Mouse (Mus musculus): ENCODE measurements around the gene B3gnt2. TPM values are rescaled to one million over a fixed set of nuclear protein-coding genes. Genes with fewer than 3 reads are reported as not detected.

The B3gnt2 gene
- polyA plus RNA-seq, 1 experiment from 2014 or later: 2.0 TPM

- Histone ChIP-seq H3K36me3 (replicated peaks) (no peaks in the 10 kb centered on the region), H3K27ac (no peak overlapping the region), H3K4me1 (no peaks in the 10 kb centered on the region), H3K4me3 (no peak overlapping the region), H3K27me3 (replicated peaks) (no peaks in the 10 kb centered on the region), H3K9me3 (no peaks in the 10 kb centered on the region), H3K9ac (no peak overlapping the region), H3K4me2 (no peak overlapping the region)
- no peak for ATAC-seq (replicated peaks)
- WGBS: 80% methylated on average over 5 of the region's 5 CpGs
Measured at GRCm38 (mm10) chr11:22818371-22818770, 42.4 kb downstream of the B3gnt2 start.

GRCm38 (mm10) chr11:22815877-22816276, 44.9 kb downstream of the B3gnt2 start:
- no peaks in the 10 kb centered on the region for H3K4me1 ChIP-seq
- H3K4me2 ChIP-seq: no peak overlapping the region
- no peaks in the 10 kb centered on the region for H3K9me3 ChIP-seq
- no peak for ATAC-seq (replicated peaks)
- H3K4me3 ChIP-seq: no peak overlapping the region
- no peak overlapping the region for H3K9ac ChIP-seq
- H3K27me3 ChIP-seq (replicated peaks): no peaks in the 10 kb centered on the region
- no peaks in the 10 kb centered on the region for H3K36me3 ChIP-seq (replicated peaks)
- H3K27ac ChIP-seq: no peak overlapping the region
- WGBS: 86% methylated on average over 7 of the region's 7 CpGs

GRCm38 (mm10) chr11:22815143-22815542, 45.6 kb downstream of the B3gnt2 start:
- no peak overlapping the region for H3K4me2 ChIP-seq
- no peaks in the 10 kb centered on the region for H3K27me3 ChIP-seq (replicated peaks)
- no peak for ATAC-seq (replicated peaks)
- no peak overlapping the region for H3K27ac ChIP-seq
- no peaks in the 10 kb centered on the region for H3K9me3 ChIP-seq
- no peaks in the 10 kb centered on the region for H3K36me3 ChIP-seq (replicated peaks)
- no peak overlapping the region for H3K4me3 ChIP-seq
- no peak overlapping the region for H3K9ac ChIP-seq
- H3K4me1 ChIP-seq: no peaks in the 10 kb centered on the region

GRCm38 (mm10) chr11:22813921-22814704, 46.6 kb downstream of the B3gnt2 start:
- H3K4me3 ChIP-seq: no peak overlapping the region
- no peak overlapping the region for H3K27ac ChIP-seq
- no peaks in the 10 kb centered on the region for H3K4me1 ChIP-seq
- no peaks in the 10 kb centered on the region for H3K9me3 ChIP-seq
- H3K9ac ChIP-seq: no peak overlapping the region
- 84% methylated on average over 5 of the region's 5 CpGs for WGBS
- H3K4me2 ChIP-seq: no peak overlapping the region
- no peaks in the 10 kb centered on the region for H3K27me3 ChIP-seq (replicated peaks)
- ATAC-seq (replicated peaks): no peak
- no peaks in the 10 kb centered on the region for H3K36me3 ChIP-seq (replicated peaks)

- no peak overlapping the region for H3K9ac ChIP-seq
- no peak overlapping the region for H3K4me3 ChIP-seq
- no peaks in the 10 kb centered on the region for H3K4me1 ChIP-seq
- no peaks in the 10 kb centered on the region for H3K36me3 ChIP-seq (replicated peaks)
- H3K27ac ChIP-seq: no peak overlapping the region
- no peak overlapping the region for H3K4me2 ChIP-seq
- H3K27me3 ChIP-seq (replicated peaks): no peaks in the 10 kb centered on the region
- WGBS: 79% methylated on average over 3 of the region's 3 CpGs
- no peaks in the 10 kb centered on the region for H3K9me3 ChIP-seq
- ATAC-seq (replicated peaks): no peak
Measured at GRCm38 (mm10) chr11:22813427-22813826, 47.3 kb downstream of the B3gnt2 start.

- Histone ChIP-seq H3K27ac (no peak overlapping the region), H3K36me3 (replicated peaks) (no peaks in the 10 kb centered on the region), H3K4me3 (no peak overlapping the region), H3K9ac (no peak overlapping the region), H3K9me3 (no peaks in the 10 kb centered on the region), H3K4me1 (no peaks in the 10 kb centered on the region), H3K4me2 (no peak overlapping the region), H3K27me3 (replicated peaks) (no peaks in the 10 kb centered on the region)
- 94% methylated on average over 3 of the region's 3 CpGs for WGBS
- no peak for ATAC-seq (replicated peaks)
Measured at GRCm38 (mm10) chr11:22811413-22811812, 49.3 kb downstream of the B3gnt2 start.

- Histone ChIP-seq H3K9ac (no peak overlapping the region), H3K4me2 (no peak overlapping the region), H3K27me3 (replicated peaks) (no peaks in the 10 kb centered on the region), H3K9me3 (no peaks in the 10 kb centered on the region), H3K4me3 (no peak overlapping the region), H3K27ac (no peak overlapping the region), H3K36me3 (replicated peaks) (no peaks in the 10 kb centered on the region), H3K4me1 (no peaks in the 10 kb centered on the region)
- ATAC-seq (replicated peaks): no peak
- 85% methylated on average over 7 of the region's 7 CpGs for WGBS
Measured at GRCm38 (mm10) chr11:22809465-22810096, 51.2 kb downstream of the B3gnt2 start.

- Histone ChIP-seq H3K36me3 (replicated peaks) (no peaks in the 10 kb centered on the region), H3K9me3 (no peaks in the 10 kb centered on the region), H3K4me2 (no peak overlapping the region), H3K27me3 (replicated peaks) (no peaks in the 10 kb centered on the region), H3K4me3 (no peak overlapping the region), H3K9ac (no peak overlapping the region), H3K4me1 (no peaks in the 10 kb centered on the region), H3K27ac (no peak overlapping the region)
- no peak for ATAC-seq (replicated peaks)
Measured at GRCm38 (mm10) chr11:22808040-22808439, 52.7 kb downstream of the B3gnt2 start.

GRCm38 (mm10) chr11:22805171-22805570, 55.6 kb downstream of the B3gnt2 start:
- Histone ChIP-seq H3K36me3 (replicated peaks) (no peaks in the 10 kb centered on the region), H3K4me3 (no peak overlapping the region), H3K4me1 (no peaks in the 10 kb centered on the region), H3K9ac (no peak overlapping the region), H3K4me2 (no peak overlapping the region), H3K27ac (no peak overlapping the region), H3K9me3 (no peaks in the 10 kb centered on the region), H3K27me3 (replicated peaks) (no peaks in the 10 kb centered on the region)
- no peak for ATAC-seq (replicated peaks)
- 83% methylated on average over 1 of the region's 1 CpGs for WGBS

GRCm38 (mm10) chr11:22799987-22800424, 60.8 kb downstream of the B3gnt2 start:
- Histone ChIP-seq H3K4me2 (no peak overlapping the region), H3K4me1 (peaks cover 3% of the 10 kb centered on the region), H3K4me3 (no peak overlapping the region), H3K9ac (no peak overlapping the region), H3K27ac (no peak overlapping the region), H3K9me3 (no peaks in the 10 kb centered on the region), H3K36me3 (replicated peaks) (no peaks in the 10 kb centered on the region), H3K27me3 (replicated peaks) (no peaks in the 10 kb centered on the region)
- 23% methylated on average over 9 of the region's 9 CpGs for WGBS
- ATAC-seq (replicated peaks): 0 out of 2 replicates have a peak, but pooled peaks have one; percentile 20

GRCm38 (mm10) chr11:22798916-22799315, 61.8 kb downstream of the B3gnt2 start:
- Histone ChIP-seq H3K9ac (no peak overlapping the region), H3K4me3 (no peak overlapping the region), H3K27me3 (replicated peaks) (no peaks in the 10 kb centered on the region), H3K9me3 (no peaks in the 10 kb centered on the region), H3K4me1 (peaks cover 3% of the 10 kb centered on the region), H3K27ac (no peak overlapping the region), H3K4me2 (no peak overlapping the region), H3K36me3 (replicated peaks) (no peaks in the 10 kb centered on the region)
- WGBS: 65% methylated on average over 5 of the region's 5 CpGs
- no peak for ATAC-seq (replicated peaks)

GRCm38 (mm10) chr11:22794734-22795133, 66.0 kb downstream of the B3gnt2 start:
- Histone ChIP-seq H3K9me3 (no peaks in the 10 kb centered on the region), H3K36me3 (replicated peaks) (no peaks in the 10 kb centered on the region), H3K9ac (no peak overlapping the region), H3K27me3 (replicated peaks) (no peaks in the 10 kb centered on the region), H3K4me2 (no peak overlapping the region), H3K4me3 (no peak overlapping the region), H3K27ac (no peak overlapping the region), H3K4me1 (peaks cover under 1% of the 10 kb centered on the region; the same call in 1 of the 2 replicates)
- WGBS: 91% methylated on average over 1 of the region's 1 CpGs
- ATAC-seq (replicated peaks): no peak

GRCm38 (mm10) chr11:22793881-22794203, 66.9 kb downstream of the B3gnt2 start:
- no peaks in the 10 kb centered on the region for H3K9me3 ChIP-seq
- no peak for ATAC-seq (replicated peaks)
- H3K9ac ChIP-seq: no peak overlapping the region
- no peak overlapping the region for H3K4me2 ChIP-seq
- H3K27me3 ChIP-seq (replicated peaks): no peaks in the 10 kb centered on the region
- H3K27ac ChIP-seq: no peak overlapping the region
- no peaks in the 10 kb centered on the region for H3K4me1 ChIP-seq
- no peaks in the 10 kb centered on the region for H3K36me3 ChIP-seq (replicated peaks)
- WGBS: 88% methylated on average over 1 of the region's 1 CpGs
- H3K4me3 ChIP-seq: no peak overlapping the region
